Mouse (Mus musculus): ENCODE data around the gene St3gal3. TPM values are rescaled to one million over a fixed set of nuclear protein-coding genes. Genes with fewer than 3 reads are reported as not detected.

The St3gal3 gene
- total and polyA plus RNA-seq, 3 experiments = 6.9 to 13.8 (median 13.4) TPM

GRCm38 (mm10) chr4:117991055-117991627 lies 143.6 kb downstream of the St3gal3 start:
- DNase-seq (ENCODE audit: low spot score) (no peak), ATAC-seq (ENCODE audit: extremely low read depth, insufficient number of reproducible peaks, low FRiP score, poor library complexity, severe bottlenecking) (no peak)
- Histone ChIP-seq H3K4me1 (ENCODE audit: insufficient read depth, low read depth, low read length) (peaks cover 7% of the 10 kb centered on the region; the same call in 1 of the 2 replicates), H3K36me3 (replicated peaks) (peaks cover 41% of the 10 kb centered on the region), H3K9me3 (replicated peaks) (no peaks in the 10 kb centered on the region), H3K4me3 (ENCODE audit: low read depth, low read length) (no peak overlapping the region), H3K27me3 (ENCODE audit: insufficient read depth, low read length) (no peaks in the 10 kb centered on the region)
- TF ChIP-seq GATA1 (IDR thresholded peaks at IDR 0.05; ENCODE audit: borderline replicate concordance, low read length) = no peak
- no peak for TF ChIP-seq POLR2AphosphoS5 (IDR thresholded peaks at IDR 0.05; ENCODE audit: insufficient replicate concordance, low read depth, low read length)
- no peak for TF ChIP-seq TAL1 (conservative IDR thresholded peaks at IDR 0.05; ENCODE audit: low read depth, low read length)
- TF ChIP-seq CTCF (IDR thresholded peaks at IDR 0.05; ENCODE audit: low read depth, low read length) = no peak
- no peak for TF ChIP-seq GATA2 (IDR thresholded peaks at IDR 0.05; ENCODE audit: borderline replicate concordance, low read depth, low read length)

DNA sequence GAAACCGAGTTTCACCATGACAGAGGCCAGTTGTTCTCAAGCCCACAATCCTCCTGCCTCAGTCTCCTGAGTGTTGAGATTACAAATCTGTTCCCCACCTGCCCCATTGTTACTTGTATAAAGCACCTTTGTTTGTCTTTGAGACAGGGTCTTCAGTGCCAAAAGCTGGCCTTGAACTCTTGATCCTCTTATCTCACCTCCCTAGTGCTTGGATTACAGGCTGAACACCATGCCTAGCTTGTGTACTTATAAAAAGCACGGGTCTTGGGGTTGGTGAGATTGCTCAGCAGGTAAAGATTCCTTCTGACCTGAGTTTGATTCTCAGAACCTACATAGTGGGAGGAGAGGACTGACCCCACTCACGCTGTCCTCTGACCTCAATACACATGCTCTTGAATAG lies 144.1 kb downstream of the St3gal3 start:
- no peak for TF ChIP-seq GATA2 (IDR thresholded peaks at IDR 0.05; ENCODE audit: borderline replicate concordance, low read depth, low read length)
- TF ChIP-seq TAL1 (conservative IDR thresholded peaks at IDR 0.05; ENCODE audit: low read depth, low read length) = no peak
- no peak for TF ChIP-seq GATA1 (IDR thresholded peaks at IDR 0.05; ENCODE audit: borderline replicate concordance, low read length)
- TF ChIP-seq CTCF (IDR thresholded peaks at IDR 0.05; ENCODE audit: low read depth, low read length) = no peak
- TF ChIP-seq POLR2AphosphoS5 (IDR thresholded peaks at IDR 0.05; ENCODE audit: insufficient replicate concordance, low read depth, low read length) = no peak
- DNase-seq (ENCODE audit: low spot score) = no peak
- Histone ChIP-seq H3K4me1 (ENCODE audit: insufficient read depth, low read depth, low read length) (peaks cover 7% of the 10 kb centered on the region; the same call in 1 of the 2 replicates), H3K9me3 (replicated peaks) (no peaks in the 10 kb centered on the region), H3K36me3 (replicated peaks) (peaks cover 40% of the 10 kb centered on the region), H3K27me3 (ENCODE audit: insufficient read depth, low read length) (no peaks in the 10 kb centered on the region), H3K4me3 (ENCODE audit: low read depth, low read length) (no peak overlapping the region)
- ATAC-seq (ENCODE audit: extremely low read depth, insufficient number of reproducible peaks, low FRiP score, poor library complexity, severe bottlenecking) = no peak

DNA sequence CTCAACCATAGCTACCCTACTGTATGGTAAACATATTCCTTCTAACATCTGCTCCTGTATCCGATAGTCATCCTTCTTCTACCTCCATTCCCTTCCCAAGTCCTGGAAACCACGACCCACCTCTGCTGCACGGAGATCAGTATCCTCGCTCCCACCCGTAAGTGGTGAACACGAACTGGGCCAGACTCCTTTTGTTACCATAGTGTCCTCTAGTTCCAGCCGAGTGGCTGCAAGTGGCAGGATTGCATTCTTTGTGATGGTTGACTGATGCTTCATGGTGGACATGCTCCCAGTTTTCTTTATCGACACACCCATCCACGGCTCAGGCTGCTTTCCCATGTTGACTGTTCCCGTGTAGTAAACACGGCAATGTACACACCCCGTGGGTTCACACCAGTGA lies 144.9 kb downstream of the St3gal3 start:
- DNase-seq (ENCODE audit: low spot score) = no peak
- Histone ChIP-seq H3K4me1 (ENCODE audit: insufficient read depth, low read depth, low read length) (peaks cover 4% of the 10 kb centered on the region; the same call in 1 of the 2 replicates), H3K27me3 (ENCODE audit: insufficient read depth, low read length) (no peaks in the 10 kb centered on the region), H3K36me3 (replicated peaks) (peaks cover 39% of the 10 kb centered on the region), H3K9me3 (replicated peaks) (no peaks in the 10 kb centered on the region), H3K4me3 (ENCODE audit: low read depth, low read length) (no peak overlapping the region)
- TF ChIP-seq GATA1 (IDR thresholded peaks at IDR 0.05; ENCODE audit: borderline replicate concordance, low read length) = no peak
- no peak for TF ChIP-seq CTCF (IDR thresholded peaks at IDR 0.05; ENCODE audit: low read depth, low read length)
- ATAC-seq (ENCODE audit: extremely low read depth, insufficient number of reproducible peaks, low FRiP score, poor library complexity, severe bottlenecking) = no peak

GRCm38 (mm10) chr4:117986766-117987165 lies 147.9 kb downstream of the St3gal3 start:
- Histone ChIP-seq H3K36me3 (replicated peaks) (peaks cover 35% of the 10 kb centered on the region), H3K4me3 (ENCODE audit: low read depth, low read length) (no peak overlapping the region), H3K4me1 (ENCODE audit: insufficient read depth, low read depth, low read length) (peaks cover 2% of the 10 kb centered on the region; the same call in 1 of the 2 replicates), H3K9me3 (replicated peaks) (no peaks in the 10 kb centered on the region), H3K27me3 (ENCODE audit: insufficient read depth, low read length) (no peaks in the 10 kb centered on the region)
- DNase-seq (ENCODE audit: low spot score) (no peak), ATAC-seq (ENCODE audit: extremely low read depth, insufficient number of reproducible peaks, low FRiP score, poor library complexity, severe bottlenecking) (no peak)
- TF ChIP-seq POLR2AphosphoS5 (IDR thresholded peaks at IDR 0.05; ENCODE audit: insufficient replicate concordance, low read depth, low read length) (no peak), TAL1 (conservative IDR thresholded peaks at IDR 0.05; ENCODE audit: low read depth, low read length) (no peak), GATA1 (IDR thresholded peaks at IDR 0.05; ENCODE audit: borderline replicate concordance, low read length) (no peak), GATA2 (IDR thresholded peaks at IDR 0.05; ENCODE audit: borderline replicate concordance, low read depth, low read length) (no peak), CTCF (IDR thresholded peaks at IDR 0.05; ENCODE audit: low read depth, low read length) (no peak)

- no peak for TF ChIP-seq GATA1 (IDR thresholded peaks at IDR 0.05; ENCODE audit: borderline replicate concordance, low read length)
- TF ChIP-seq TAL1 (conservative IDR thresholded peaks at IDR 0.05; ENCODE audit: low read depth, low read length) = no peak
- TF ChIP-seq GATA2 (IDR thresholded peaks at IDR 0.05; ENCODE audit: borderline replicate concordance, low read depth, low read length) = no peak
- no peak for TF ChIP-seq POLR2AphosphoS5 (IDR thresholded peaks at IDR 0.05; ENCODE audit: insufficient replicate concordance, low read depth, low read length)
- TF ChIP-seq CTCF (IDR thresholded peaks at IDR 0.05; ENCODE audit: low read depth, low read length) = no peak
- no peaks in the 10 kb centered on the region for H3K27me3 ChIP-seq (ENCODE audit: insufficient read depth, low read length)
- no peak overlapping the region for H3K4me3 ChIP-seq (ENCODE audit: low read depth, low read length)
- H3K36me3 ChIP-seq (replicated peaks) = peaks cover 36% of the 10 kb centered on the region
- DNase-seq (ENCODE audit: low spot score) (no peak), ATAC-seq (ENCODE audit: extremely low read depth, insufficient number of reproducible peaks, low FRiP score, poor library complexity, severe bottlenecking) (no peak)
- no peaks in the 10 kb centered on the region for H3K9me3 ChIP-seq (replicated peaks)
- H3K4me1 ChIP-seq (ENCODE audit: insufficient read depth, low read depth, low read length) = peaks cover 11% of the 10 kb centered on the region
These were observed 149.6 kb downstream of the St3gal3 start for GRCm38 (mm10) chr4:117984993-117985587.

- peaks cover 18% of the 10 kb centered on the region for H3K4me1 ChIP-seq (ENCODE audit: insufficient read depth, low read depth, low read length)
- no peaks in the 10 kb centered on the region for H3K9me3 ChIP-seq (replicated peaks)
- H3K36me3 ChIP-seq (replicated peaks) = peaks cover 30% of the 10 kb centered on the region
- no peak overlapping the region for H3K4me3 ChIP-seq (ENCODE audit: low read depth, low read length)
- TF ChIP-seq GATA2 (IDR thresholded peaks at IDR 0.05; ENCODE audit: borderline replicate concordance, low read depth, low read length) (no peak), CTCF (IDR thresholded peaks at IDR 0.05; ENCODE audit: low read depth, low read length) (no peak), TAL1 (conservative IDR thresholded peaks at IDR 0.05; ENCODE audit: low read depth, low read length) (no peak), POLR2AphosphoS5 (IDR thresholded peaks at IDR 0.05; ENCODE audit: insufficient replicate concordance, low read depth, low read length) (no peak)
- no peak for ATAC-seq (ENCODE audit: extremely low read depth, insufficient number of reproducible peaks, low FRiP score, poor library complexity, severe bottlenecking)
- no peak for DNase-seq (ENCODE audit: low spot score)
- no peaks in the 10 kb centered on the region for H3K27me3 ChIP-seq (ENCODE audit: insufficient read depth, low read length)
These were observed 150.5 kb downstream of the St3gal3 start for GRCm38 (mm10) chr4:117984206-117984605.

Measured in G1E (cell line).